Mouse (Mus musculus) lung, embryonic 16.5 days (tissue): ENCODE results near the gene P4ha1. TPM values are rescaled to one million over a fixed set of nuclear protein-coding genes. Genes with fewer than 3 reads are reported as not detected.

Experiments used
- ATAC-seq: fragments of 200-750 bp; cut with Nextera tagmentation; 2 replicates; pipeline ENCODE4 v1.8.0; 2017; ENCODE audit warnings: low read depth, mild to moderate bottlenecking, moderate library complexity
- H3K27ac ChIP-seq: fragments of 300-500 bp; sonication (generic); 2 replicates; pipeline ENCODE4 v1.5.1; 2014; ENCODE audit warnings: mild to moderate bottlenecking, control low read depth, low read length
- H3K27me3 ChIP-seq: fragments of 300-500 bp; sonication (generic); 2 replicates; pipeline ENCODE4 v1.6.1; 2014; ENCODE audit warnings: low read depth, low read length, mixed read lengths; ENCODE audit not compliant: control insufficient read depth, insufficient read depth
- H3K36me3 ChIP-seq: fragments of 300-500 bp; sonication (generic); 2 replicates; pipeline ENCODE4 v1.6.1; 2014; ENCODE audit warnings: low read length; ENCODE audit not compliant: control insufficient read depth, insufficient read depth
- H3K4me1 ChIP-seq: fragments of 300-500 bp; sonication (generic); replicated peaks from 2 replicates; pipeline ENCODE4 v1.6.1; 2014; ENCODE audit warnings: low read length, mixed read lengths; ENCODE audit not compliant: control insufficient read depth, insufficient read depth
- H3K4me2 ChIP-seq: fragments of 300-500 bp; sonication (generic); 2 replicates; pipeline ENCODE4 v1.6.1; 2014; ENCODE audit warnings: low read depth, low read length, control low read depth
- H3K4me3 ChIP-seq: fragments of 300-500 bp; sonication (generic); 2 replicates; pipeline ENCODE4 v1.5.1; 2014; ENCODE audit warnings: mild to moderate bottlenecking, low read length, control low read depth
- H3K9ac ChIP-seq: fragments of 300-500 bp; sonication (generic); 2 replicates; pipeline ENCODE4 v1.6.1; 2014; ENCODE audit warnings: low read length, control low read depth
- H3K9me3 ChIP-seq: fragments of 300-500 bp; sonication (generic); 2 replicates; pipeline ENCODE4 v1.6.1; 2016; ENCODE audit warnings: low read length; ENCODE audit not compliant: control insufficient read depth
- WGBS: fragments of 180-500 bp; shearing (Covaris S2); extraction: QIAGEN DNeasy Blood & Tissue Kit; methylation state at CpG from one replicate; pipeline ENCODE4 v1.1.7; 2014; 5-methylcytosine and 5-hydroxymethylcytosine counted together
- polyA plus RNA-seq: library from polyadenylated mRNA; unstranded; fragments of >200 nt; fragmentation: Nextera tagmentation; extraction: Ambion mirVana; gene quantifications from 2 replicates; pipeline ENCODE4 v1.2.1, GENCODE M21; 2015

P4ha1 gene
- polyA plus RNA-seq, 1 experiment from 2014 or later: 81.8 TPM

- Histone ChIP-seq H3K9ac (no peak overlapping the region), H3K4me2 (no peak overlapping the region), H3K4me3 (no peak overlapping the region), H3K36me3 (no peaks in the 10 kb centered on the region), H3K27me3 (no peaks in the 10 kb centered on the region), H3K4me1 (peaks cover 16% of the 10 kb centered on the region), H3K27ac (no peak overlapping the region), H3K9me3 (no peaks in the 10 kb centered on the region)
- WGBS: 52% methylated on average over 6 of the region's 6 CpGs
- ATAC-seq: peak; percentile 90
Observed at GRCm38 (mm10) chr10:59310691-59311457, 12.2 kb upstream of the P4ha1 start.

- Histone ChIP-seq H3K4me3 (no peak overlapping the region), H3K27me3 (no peaks in the 10 kb centered on the region), H3K36me3 (no peaks in the 10 kb centered on the region), H3K9ac (no peak overlapping the region), H3K4me2 (no peak overlapping the region), H3K9me3 (no peaks in the 10 kb centered on the region), H3K27ac (no peak overlapping the region), H3K4me1 (peaks cover 16% of the 10 kb centered on the region)
- WGBS: 76% methylated on average over 5 of the region's 5 CpGs
- ATAC-seq: no peak
Observed at GRCm38 (mm10) chr10:59311881-59312280, 11.2 kb upstream of the P4ha1 start.

- Histone ChIP-seq H3K4me1 (peaks cover 13% of the 10 kb centered on the region; the same call in 1 of the 2 replicates), H3K4me2 (no peak overlapping the region), H3K9ac (no peak overlapping the region), H3K27ac (no peak overlapping the region), H3K9me3 (no peaks in the 10 kb centered on the region), H3K4me3 (no peak overlapping the region), H3K27me3 (no peaks in the 10 kb centered on the region), H3K36me3 (no peaks in the 10 kb centered on the region)
- 84% methylated on average over 3 of the region's 3 CpGs for WGBS
- no peak for ATAC-seq
Observed at GRCm38 (mm10) chr10:59321112-59321511, 2.0 kb upstream of the P4ha1 start.

- WGBS: 67% methylated on average over 4 of the region's 4 CpGs
Observed at GRCm38 (mm10) chr10:59322271-59322670, 825 bp upstream of the P4ha1 start.

GRCm38 (mm10) chr10:59323488-59324161, 529 bp downstream of the P4ha1 start:
- peak; percentile 84 for ATAC-seq
- H3K4me3 ChIP-seq: peak overlapping the region; percentile 97

More at GRCm38 (mm10) chr10:59322271-59322670, 825 bp upstream of the P4ha1 start:
- peak overlapping the region; percentile 73; the same call in 1 of the 2 replicates for H3K9ac ChIP-seq
- no peak for ATAC-seq
- H3K4me2 ChIP-seq: peak overlapping the region; percentile 69; the same call in 1 of the 2 replicates
- H3K36me3 ChIP-seq: no peaks in the 10 kb centered on the region
- peak overlapping the region; percentile 76 for H3K27ac ChIP-seq
- no peaks in the 10 kb centered on the region for H3K9me3 ChIP-seq
- H3K27me3 ChIP-seq: no peaks in the 10 kb centered on the region
- H3K4me1 ChIP-seq: peaks cover 14% of the 10 kb centered on the region; the same call in 1 of the 2 replicates
- H3K4me3 ChIP-seq: no peak overlapping the region; the same call in 1 of the 2 replicates

GRCm38 (mm10) chr10:59324311-59325165, 1.4 kb downstream of the P4ha1 start:
- 9% methylated on average over 15 of the region's 15 CpGs for WGBS
- peak overlapping the region; percentile 69 for H3K4me2 ChIP-seq
- peak overlapping the region; percentile 94 for H3K9ac ChIP-seq
- no peaks in the 10 kb centered on the region for H3K9me3 ChIP-seq
- peak overlapping the region; percentile 97 for H3K27ac ChIP-seq
- no peaks in the 10 kb centered on the region for H3K27me3 ChIP-seq
- ATAC-seq: no peak
- 0 out of 2 replicates have a peak, but pooled peaks cover 3% of the 10 kb centered on the region for H3K36me3 ChIP-seq
- H3K4me3 ChIP-seq: peak overlapping the region; percentile 97
- H3K4me1 ChIP-seq: peaks cover 14% of the 10 kb centered on the region; the same call in 1 of the 2 replicates

More at GRCm38 (mm10) chr10:59323488-59324161, 529 bp downstream of the P4ha1 start:
- Histone ChIP-seq H3K4me2 (peak overlapping the region; percentile 69), H3K36me3 (0 out of 2 replicates have a peak, but pooled peaks cover under 1% of the 10 kb centered on the region), H3K27me3 (no peaks in the 10 kb centered on the region), H3K9ac (peak overlapping the region; percentile 94), H3K4me1 (peaks cover 14% of the 10 kb centered on the region; the same call in 1 of the 2 replicates), H3K9me3 (no peaks in the 10 kb centered on the region), H3K27ac (peak overlapping the region; percentile 97)
- WGBS: under 1% methylated on average over 38 of the region's 49 CpGs

- no peaks in the 10 kb centered on the region for H3K9me3 ChIP-seq
- no peaks in the 10 kb centered on the region for H3K27me3 ChIP-seq
- H3K4me1 ChIP-seq: peaks cover 14% of the 10 kb centered on the region; the same call in 1 of the 2 replicates
- H3K27ac ChIP-seq: no peak overlapping the region
- 0 out of 2 replicates have a peak, but pooled peaks cover 3% of the 10 kb centered on the region for H3K36me3 ChIP-seq
- WGBS: 70% methylated on average over 8 of the region's 8 CpGs
- H3K9ac ChIP-seq: no peak overlapping the region
- no peak for ATAC-seq
- H3K4me3 ChIP-seq: no peak overlapping the region
- H3K4me2 ChIP-seq: no peak overlapping the region
Observed at GRCm38 (mm10) chr10:59326612-59327315, 3.7 kb downstream of the P4ha1 start.

- no peak overlapping the region for H3K9ac ChIP-seq
- H3K27ac ChIP-seq: no peak overlapping the region
- H3K9me3 ChIP-seq: no peaks in the 10 kb centered on the region
- no peak overlapping the region for H3K4me3 ChIP-seq
- ATAC-seq: no peak
- 89% methylated on average over 3 of the region's 3 CpGs for WGBS
- no peak overlapping the region for H3K4me2 ChIP-seq
- H3K4me1 ChIP-seq: peaks cover 14% of the 10 kb centered on the region
- no peaks in the 10 kb centered on the region for H3K27me3 ChIP-seq
- H3K36me3 ChIP-seq: 0 out of 2 replicates have a peak, but pooled peaks cover 3% of the 10 kb centered on the region
Observed at GRCm38 (mm10) chr10:59327316-59327710, 4.2 kb downstream of the P4ha1 start.
